Mouse (Mus musculus) liver, adult (tissue): ENCODE measurements around the gene Lrrc10.

Experiments used
- GATA4 ChIP-seq: IDR thresholded peaks from 2 replicates; pipeline ENCODE4 v1.6.1; 2014; ENCODE audit warnings: mild to moderate bottlenecking, low read length; ENCODE audit not compliant: insufficient replicate concordance

The Lrrc10 gene

GRCm38 (mm10) chr10:117026176-117026575 is 19.0 kb upstream of the Lrrc10 start:
- TF ChIP-seq GATA4, result no peak

GRCm38 (mm10) chr10:117031160-117031559 is 14.0 kb upstream of the Lrrc10 start:
- TF ChIP-seq GATA4, result no peak

- TF ChIP-seq GATA4, result no peak
Observed at GRCm38 (mm10) chr10:117033785-117034184, 11.4 kb upstream of the Lrrc10 start.

GRCm38 (mm10) chr10:117040355-117040754 is 4.8 kb upstream of the Lrrc10 start:
- no peak for TF ChIP-seq GATA4

GRCm38 (mm10) chr10:117042295-117042694 is 2.8 kb upstream of the Lrrc10 start:
- no peak for TF ChIP-seq GATA4

GRCm38 (mm10) chr10:117049253-117049652 is 4.1 kb downstream of the Lrrc10 start:
- no peak for TF ChIP-seq GATA4

GRCm38 (mm10) chr10:117049961-117050597 is 4.9 kb downstream of the Lrrc10 start:
- no peak for TF ChIP-seq GATA4

GRCm38 (mm10) chr10:117055668-117056067 is 10.5 kb downstream of the Lrrc10 start:
- TF ChIP-seq GATA4, result no peak

GRCm38 (mm10) chr10:117062894-117063253 is 17.7 kb downstream of the Lrrc10 start:
- no peak for TF ChIP-seq GATA4

GRCm38 (mm10) chr10:117063254-117064021 is 18.3 kb downstream of the Lrrc10 start, which contains the start of gene Cct2:
Cct2 (minus strand) TSS chr10:117063814.
- peak; percentile 27; the same call in 1 of the 2 replicates for TF ChIP-seq GATA4

- TF ChIP-seq GATA4, result no peak
Observed at GRCm38 (mm10) chr10:117064076-117064475, 18.9 kb downstream of the Lrrc10 start.

- TF ChIP-seq GATA4, result no peak
Observed at GRCm38 (mm10) chr10:117069109-117069508, 24.0 kb downstream of the Lrrc10 start.

GRCm38 (mm10) chr10:117072191-117072888 is 27.2 kb downstream of the Lrrc10 start:
- no peak for TF ChIP-seq GATA4

- TF ChIP-seq GATA4, result no peak
Observed at GRCm38 (mm10) chr10:117073176-117073575, 28.0 kb downstream of the Lrrc10 start.

GRCm38 (mm10) chr10:117078284-117078683 is 33.1 kb downstream of the Lrrc10 start:
- TF ChIP-seq GATA4, result no peak

GRCm38 (mm10) chr10:117081326-117081725 is 36.2 kb downstream of the Lrrc10 start:
- TF ChIP-seq GATA4, result no peak
